Mouse (Mus musculus): ENCODE measurements around the gene Cplx2.

DNA sequence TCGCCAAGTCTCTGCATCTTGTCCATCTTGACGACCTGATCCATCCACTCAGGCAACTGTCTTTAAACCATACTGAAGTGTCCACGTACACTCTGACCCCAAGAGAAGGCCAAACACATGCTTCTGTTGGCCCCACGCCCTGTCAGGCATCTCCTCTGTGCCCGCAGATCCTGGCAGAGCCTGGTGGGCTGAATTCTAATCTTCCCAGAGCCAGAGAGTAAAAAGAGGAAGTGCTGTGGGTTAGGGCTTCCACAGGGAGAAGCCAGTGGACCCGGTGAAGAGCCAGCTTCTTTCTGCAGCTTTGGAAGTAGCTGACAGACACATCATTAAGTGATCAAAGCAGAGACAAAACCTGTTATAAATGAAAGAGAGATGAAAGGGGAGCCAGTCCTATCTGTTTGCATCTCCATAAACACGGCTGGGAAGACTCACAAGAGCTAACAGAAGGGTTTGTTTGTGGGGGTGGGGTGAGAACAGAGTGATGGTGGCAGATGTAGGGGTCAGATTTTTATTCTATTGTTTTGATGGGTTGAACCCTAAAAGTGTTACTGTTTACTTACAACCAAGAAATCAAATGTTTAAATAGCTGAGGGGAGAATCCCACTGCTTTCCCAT lies 29.5 kb downstream of the Cplx2 start:
- no peak for TF ChIP-seq TAL1 (IDR thresholded peaks at IDR 0.05; ENCODE audit: low read length)
- TF ChIP-seq GATA1 (IDR thresholded peaks at IDR 0.05; ENCODE audit: low read length) = no peak

Data from erythroblast, embryonic 14.5 days (primary cell).